Mouse (Mus musculus) neutrophil, adult 5-6 weeks (primary cell): ENCODE measurements around the gene Zdhhc1. TPM values are rescaled to one million over a fixed set of nuclear protein-coding genes. Genes with fewer than 3 reads are reported as not detected.

Source experiments
- ATAC-seq: fragments of 151-379, 151-347 bp; 2 replicates; pipeline ENCODE4 v1.8.0; 2017; ENCODE audit warnings: mild to moderate bottlenecking, moderate TSS enrichment; ENCODE audit not compliant: insufficient number of reproducible peaks, poor library complexity, low FRiP score, severe bottlenecking; ENCODE audit errors: extremely low read depth
- total RNA-seq: library from RNA; stranded (forward); fragments of 200-1000 nt; gene quantifications from 2 replicates; pipeline ENCODE4 v1.2.3, GENCODE M21; 2017

Gene Zdhhc1
- 0.47 and 0.86 TPM in 2 replicates for total RNA-seq

DNA sequence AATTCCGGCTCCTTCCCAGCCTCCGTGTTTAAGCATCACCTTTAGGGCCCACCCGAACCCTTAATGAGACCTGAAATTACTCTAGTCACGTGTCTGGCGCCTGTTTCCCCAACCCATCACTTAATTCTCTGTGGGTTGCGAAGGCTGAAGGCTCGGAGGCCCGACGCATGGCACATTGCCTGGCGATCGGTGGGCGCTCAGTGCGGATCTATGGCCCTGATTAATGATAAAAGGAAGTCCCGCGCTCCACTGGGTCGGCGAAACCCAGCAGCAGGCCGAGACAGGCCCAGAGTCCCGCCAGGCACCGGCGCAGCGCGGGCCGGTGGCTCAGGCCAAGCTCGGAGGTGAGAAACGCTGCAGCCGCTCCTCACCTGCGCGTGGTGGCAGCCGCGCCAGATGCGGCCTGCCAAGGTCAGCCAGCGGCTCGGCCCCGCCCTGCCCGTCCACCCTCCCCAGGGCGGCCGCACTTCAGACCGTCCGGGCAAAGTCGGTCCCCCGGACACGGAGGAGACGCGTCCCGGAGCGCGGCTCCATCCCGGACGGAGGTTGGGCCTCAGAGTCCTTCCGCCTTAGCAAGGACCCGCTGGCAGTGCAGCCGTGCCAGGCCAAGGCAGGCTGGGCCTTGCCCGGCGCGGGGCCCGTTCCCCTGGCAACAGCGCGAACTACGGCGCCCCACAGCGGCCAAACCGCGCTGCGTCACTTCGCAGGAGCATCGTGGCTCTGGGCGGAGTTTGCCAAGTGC lies at the start of gene Zdhhc1:
Zdhhc1 (minus strand) TSS at position 464 of the 742 bp plus-strand sequence.
- peak; percentile 54 for ATAC-seq

DNA sequence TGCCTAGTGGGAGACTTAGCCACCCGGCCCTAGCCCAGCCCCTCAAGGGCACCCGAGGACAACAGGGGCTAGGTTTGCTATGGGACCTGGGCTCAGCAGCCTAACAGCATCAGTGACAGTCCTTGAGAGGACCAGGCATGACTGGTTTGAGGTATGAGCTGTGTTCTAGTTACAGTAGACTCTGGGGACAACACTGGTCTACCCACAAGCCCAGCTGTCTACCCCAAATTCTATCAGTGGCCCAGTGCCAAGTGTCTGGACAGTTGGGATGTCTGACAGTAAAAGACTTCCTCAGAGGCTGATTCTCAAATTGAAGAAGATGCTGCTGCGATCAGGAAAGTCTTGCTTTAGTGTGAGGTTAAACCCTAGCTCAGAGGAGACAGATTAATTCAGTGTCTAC lies 48.5 kb upstream of the Zdhhc1 start:
- ATAC-seq, result no peak

DNA sequence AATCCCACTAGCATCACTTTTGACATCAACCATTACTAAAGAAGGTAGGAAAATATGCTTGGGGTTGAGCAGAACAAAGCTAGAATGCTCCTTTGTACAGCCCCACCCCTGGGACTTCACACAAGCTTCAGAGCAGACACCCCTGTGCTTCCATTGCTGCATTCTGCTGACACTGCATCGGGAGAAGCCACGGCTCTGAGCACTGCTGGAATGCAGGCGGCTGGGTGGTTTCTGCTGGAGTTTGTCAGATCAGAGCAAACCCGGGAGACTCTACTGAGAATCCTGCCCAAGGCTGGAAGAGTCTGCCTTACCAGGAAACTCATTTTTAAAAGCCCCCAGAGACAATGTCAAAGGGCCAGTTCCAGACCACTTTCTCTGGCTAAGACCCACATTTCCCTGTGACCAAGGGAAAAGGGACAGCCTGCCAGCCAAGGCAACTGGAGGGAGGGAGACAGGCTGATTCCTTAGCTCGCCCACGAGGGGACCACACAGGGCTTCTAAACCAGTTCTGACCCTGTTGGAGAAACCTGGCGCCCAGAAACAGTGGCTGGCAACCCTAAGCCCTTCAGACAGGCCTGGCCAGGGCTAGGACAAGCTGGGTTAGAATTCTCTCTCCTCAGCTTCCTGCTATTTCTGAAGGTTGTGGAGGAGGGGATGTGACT lies 48.0 kb upstream of the Zdhhc1 start:
- ATAC-seq, result no peak

DNA sequence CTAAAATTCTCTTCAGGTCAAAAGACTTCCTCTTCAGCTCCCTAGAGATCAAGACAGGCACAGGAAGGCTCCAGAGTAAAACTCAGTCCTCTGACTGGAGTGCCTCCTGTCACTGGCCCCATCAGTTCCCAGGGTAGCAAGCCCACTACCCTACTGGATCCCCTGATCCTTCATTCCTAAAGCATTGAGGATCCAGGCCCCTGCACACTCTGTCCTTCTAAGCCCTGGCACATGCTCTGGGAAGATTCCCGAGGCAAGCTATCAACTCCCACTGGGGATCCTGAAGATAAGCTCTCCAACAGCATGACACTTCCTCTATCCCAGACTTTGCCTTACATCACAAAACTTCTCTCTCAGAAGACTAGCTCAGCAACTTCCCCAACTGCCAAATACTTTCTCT lies 47.0 kb upstream of the Zdhhc1 start:
- no peak for ATAC-seq

DNA sequence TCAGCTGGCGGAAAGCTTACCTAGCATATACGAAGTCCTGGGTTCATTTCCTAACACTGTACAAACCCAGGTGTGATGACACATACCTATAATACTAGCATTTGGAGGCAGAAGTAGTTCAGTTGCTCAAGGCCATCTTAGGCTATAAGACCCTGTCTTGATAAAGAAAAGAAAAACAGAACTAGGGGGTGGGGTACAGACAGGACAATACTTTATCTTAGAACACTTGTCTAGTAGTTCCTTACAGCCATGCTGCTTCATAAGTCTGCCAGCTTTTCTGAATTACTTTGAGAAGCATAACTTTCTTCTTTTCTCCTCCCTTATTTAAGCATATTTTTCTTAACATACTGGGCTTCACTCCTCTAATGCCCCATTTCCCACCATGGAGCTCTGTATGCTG lies 46.1 kb upstream of the Zdhhc1 start:
- no peak for ATAC-seq

DNA sequence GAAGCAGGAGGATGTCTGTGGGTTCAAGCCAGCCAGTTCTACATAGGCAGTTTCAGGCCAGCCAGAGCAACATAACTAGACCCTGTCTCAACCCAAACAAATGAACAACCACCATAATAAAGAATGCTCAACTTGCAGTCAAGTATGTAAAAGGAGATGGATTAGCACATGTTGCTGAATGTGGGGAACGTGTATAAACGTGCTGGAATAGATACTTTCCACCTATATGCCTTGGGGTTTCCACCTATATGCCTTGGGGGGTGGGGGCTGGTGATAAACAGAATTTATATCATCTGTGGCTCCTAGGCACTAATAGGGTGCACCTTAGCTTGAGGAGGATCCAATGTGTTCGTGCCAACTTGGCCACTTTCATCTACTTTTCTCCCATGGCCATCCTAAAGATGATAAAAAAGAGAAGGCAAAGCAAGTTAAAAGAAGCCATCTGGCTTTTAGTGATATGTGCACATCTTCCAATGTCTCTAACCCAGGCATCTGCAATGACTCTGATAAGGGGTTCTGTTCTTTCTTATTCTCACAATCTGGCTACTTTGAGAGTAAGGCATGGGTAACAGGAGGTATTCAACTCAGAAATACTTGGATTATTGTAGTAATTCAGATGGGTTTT lies 45.4 kb upstream of the Zdhhc1 start:
- ATAC-seq, result no peak

DNA sequence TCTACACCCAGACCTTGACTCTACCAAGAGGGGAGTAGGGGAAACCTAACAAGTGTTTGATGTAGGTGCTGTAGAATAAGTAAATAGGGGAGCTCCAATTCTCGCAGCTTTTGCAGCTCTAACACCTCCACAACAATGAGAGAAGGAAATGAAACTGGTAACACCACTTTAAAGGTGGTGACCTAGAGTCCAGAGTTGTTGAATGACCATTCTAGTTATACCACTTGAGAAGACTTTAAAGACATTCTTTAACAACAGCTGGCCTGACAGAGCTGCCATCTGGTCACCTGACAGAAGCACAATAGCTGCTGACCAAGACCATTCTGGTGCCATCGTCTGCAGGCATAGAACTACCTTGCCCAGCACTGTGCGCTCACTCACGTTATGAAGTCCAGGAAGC lies 42.2 kb upstream of the Zdhhc1 start:
- ATAC-seq, result no peak

DNA sequence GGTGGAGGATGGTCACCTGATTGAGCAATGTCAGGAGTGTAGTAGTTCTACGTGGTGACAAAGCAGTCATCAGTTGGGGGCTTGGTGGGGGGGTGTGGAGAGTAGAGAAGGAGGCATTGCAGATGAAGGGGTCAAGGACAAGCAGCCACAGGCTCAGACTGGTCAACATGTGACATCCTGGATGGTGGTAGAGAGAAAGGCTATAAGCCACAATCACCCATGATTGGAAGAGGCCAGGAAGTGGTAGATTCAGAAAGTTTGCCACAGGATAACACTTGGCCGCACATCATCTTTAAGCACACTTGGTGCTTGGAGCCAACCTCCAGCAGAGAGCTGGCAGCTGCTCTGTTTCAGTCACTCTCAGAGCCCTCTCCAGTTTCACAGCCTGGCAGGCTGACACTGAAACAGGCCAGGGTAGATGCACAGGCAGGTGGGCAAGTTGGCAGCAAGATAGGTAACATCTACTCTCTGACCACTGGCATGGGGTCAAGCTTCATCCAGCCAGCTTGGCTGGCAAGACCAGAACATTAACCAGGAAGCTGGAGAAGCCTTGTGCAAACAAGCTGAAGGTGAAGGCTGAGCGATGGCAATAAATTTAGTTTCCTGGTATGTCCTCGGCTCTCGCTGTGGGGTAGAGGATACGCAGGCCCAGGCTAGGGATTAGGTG lies 40.4 kb upstream of the Zdhhc1 start:
- no peak for ATAC-seq

DNA sequence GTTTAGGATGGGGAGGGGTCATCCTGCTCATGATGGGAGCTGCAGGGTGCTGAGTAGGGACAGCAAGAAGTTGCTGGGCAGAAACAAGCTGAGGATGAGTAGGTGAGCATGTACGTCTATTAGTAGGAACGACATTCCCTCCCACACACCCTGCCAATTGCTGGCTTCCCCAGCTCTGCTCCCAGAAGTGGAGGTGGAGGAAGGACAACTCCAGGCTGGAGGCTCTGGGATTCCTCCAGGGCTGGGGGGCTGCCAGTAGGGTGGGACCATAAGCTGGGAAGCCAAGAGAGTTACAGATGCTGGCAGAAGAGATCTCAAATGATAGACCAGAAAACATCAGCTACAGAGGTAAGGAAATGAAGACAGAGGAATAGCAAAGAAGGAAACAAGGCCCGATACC lies 39.8 kb upstream of the Zdhhc1 start:
- ATAC-seq, result no peak

DNA sequence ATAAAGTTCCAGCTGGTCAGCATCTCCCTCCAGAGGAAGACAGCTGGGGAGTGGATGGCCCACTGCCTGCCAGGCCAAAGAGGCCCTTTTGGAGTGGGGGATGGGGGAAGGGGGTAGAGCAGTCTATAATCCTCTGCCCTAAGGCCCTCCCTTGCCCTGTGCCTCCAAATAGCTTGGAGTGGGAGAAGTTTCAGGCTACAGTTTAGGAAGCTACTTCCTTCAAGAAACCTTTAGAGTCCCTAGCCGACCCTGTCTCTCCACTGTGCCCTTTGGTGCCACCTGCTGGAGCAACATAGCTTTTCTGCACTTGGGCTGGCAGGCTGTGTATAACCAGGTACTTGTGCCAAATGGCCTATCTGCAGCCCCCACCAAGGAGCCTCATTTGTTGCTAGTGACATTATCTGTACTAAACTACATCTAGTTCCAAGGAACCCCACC lies 37.2 kb upstream of the Zdhhc1 start:
- no peak; the same call in 1 of the 2 replicates for ATAC-seq

DNA sequence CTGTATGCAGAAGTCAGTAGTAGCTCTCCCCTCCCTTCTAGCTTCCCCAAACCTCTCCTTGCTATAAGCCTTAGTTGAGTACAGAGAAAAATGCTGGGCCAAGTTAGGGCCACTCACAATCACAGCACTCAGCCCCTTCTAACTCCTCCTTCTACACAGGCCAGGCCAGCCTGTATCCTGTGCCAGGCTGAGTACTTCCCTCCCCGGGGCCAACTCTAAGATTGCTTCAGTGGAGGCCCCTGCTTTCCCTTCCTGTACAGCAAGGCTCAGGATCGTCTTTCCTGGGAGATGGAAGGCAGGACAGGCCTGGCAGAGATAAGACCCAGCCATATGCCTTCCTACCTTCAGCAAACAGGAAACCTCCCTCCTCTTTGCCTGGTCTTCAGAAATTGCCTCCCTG lies 36.7 kb upstream of the Zdhhc1 start:
- no peak for ATAC-seq

DNA sequence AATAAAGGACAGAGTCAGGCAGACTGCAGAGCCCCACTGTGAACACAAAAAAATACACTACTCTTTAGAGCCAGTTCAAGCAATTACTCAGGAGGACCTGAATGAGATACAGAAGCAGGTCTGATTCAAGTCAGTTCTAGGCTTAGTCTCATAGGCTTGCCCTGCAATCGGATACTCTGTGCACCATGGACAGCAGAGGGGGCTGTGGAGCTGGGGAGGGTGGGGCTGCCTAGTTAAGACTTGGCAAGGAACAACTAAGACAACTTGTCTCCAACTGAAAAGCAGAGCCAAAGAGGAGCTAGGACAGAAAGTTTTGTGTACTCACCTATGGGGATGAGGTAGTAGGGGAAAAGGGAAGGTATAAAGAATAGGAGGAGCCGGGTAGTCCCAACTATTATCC lies 35.1 kb upstream of the Zdhhc1 start:
- 0 out of 2 replicates have a peak, but pooled peaks have one; percentile 42 for ATAC-seq

DNA sequence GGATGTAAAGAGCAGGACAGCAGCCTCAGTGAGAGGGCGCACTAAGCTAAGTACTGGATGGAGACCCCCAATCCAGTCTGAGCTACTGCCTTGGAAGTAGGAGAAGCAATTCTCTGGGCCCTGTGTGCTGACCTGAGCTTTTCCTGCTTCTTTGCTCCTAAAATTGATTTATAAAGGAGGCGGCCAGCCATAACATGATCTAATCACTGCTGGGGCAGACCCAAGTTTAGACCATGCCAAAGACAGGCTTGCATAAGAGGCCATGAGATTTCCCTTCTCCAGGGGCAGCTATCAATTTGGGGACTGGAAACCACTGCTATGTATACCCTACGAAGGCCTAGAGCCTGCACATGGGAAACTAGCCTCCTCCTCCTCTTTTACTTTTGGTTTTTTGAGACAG lies 32.6 kb upstream of the Zdhhc1 start:
- no peak for ATAC-seq

DNA sequence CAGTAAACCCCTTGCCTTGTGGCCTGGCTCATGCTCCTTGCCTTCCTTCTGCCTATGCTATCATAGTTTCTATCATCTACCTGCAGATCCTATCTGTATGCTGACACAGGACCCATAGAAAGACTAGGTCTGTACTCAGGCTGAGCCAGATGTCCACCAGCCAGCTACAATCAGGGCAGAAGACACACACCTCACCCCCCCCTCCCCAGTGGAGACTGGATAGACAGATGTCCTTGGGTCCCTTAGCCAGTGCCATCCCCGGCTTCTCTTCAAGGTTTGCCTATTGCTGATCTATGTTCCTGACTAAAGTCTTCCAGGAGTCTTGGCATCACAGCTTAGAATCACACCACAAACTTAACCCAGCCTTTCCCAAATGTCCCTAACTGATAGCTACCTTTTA lies 31.5 kb upstream of the Zdhhc1 start:
- ATAC-seq, result no peak

DNA sequence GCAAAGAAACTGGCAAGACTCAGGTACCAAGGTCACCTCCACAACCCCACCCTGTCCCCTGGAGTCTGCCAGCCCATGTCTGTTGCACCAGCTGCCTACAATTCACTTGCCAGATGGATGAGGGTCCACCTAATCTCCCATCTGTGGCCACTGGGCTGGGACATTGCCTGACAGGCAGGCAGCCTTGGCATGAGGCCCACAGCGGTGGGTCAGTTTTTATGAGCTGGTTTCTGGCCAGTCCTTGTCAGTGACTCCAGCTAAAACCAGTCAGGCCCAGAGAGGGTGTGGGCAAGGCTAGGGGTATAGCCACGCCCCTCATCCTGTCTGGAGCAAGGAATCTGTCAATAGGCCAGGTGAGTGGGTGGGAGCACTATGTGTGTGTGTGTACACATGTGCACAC lies 30.4 kb upstream of the Zdhhc1 start:
- no peak for ATAC-seq

DNA sequence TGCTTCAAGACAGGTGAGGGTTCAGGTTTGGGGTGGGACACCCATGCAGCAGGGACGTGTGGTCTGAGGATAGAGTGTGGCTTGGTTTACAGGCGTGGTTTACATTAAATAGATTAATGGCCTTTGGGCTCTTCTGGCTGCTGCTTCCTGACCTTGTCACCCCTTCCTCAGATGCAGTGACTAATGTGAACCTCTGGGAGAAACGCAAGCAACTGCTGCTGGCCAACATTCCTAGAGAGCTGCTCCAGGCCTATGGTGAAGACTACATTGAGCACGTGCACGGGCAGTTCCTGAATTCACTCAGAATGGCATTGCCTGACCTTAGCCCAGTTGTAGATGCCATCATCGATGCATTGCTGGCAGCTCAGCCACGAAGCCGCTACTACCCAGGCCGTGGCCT lies 26.2 kb upstream of the Zdhhc1 start:
- ATAC-seq, result no peak

DNA sequence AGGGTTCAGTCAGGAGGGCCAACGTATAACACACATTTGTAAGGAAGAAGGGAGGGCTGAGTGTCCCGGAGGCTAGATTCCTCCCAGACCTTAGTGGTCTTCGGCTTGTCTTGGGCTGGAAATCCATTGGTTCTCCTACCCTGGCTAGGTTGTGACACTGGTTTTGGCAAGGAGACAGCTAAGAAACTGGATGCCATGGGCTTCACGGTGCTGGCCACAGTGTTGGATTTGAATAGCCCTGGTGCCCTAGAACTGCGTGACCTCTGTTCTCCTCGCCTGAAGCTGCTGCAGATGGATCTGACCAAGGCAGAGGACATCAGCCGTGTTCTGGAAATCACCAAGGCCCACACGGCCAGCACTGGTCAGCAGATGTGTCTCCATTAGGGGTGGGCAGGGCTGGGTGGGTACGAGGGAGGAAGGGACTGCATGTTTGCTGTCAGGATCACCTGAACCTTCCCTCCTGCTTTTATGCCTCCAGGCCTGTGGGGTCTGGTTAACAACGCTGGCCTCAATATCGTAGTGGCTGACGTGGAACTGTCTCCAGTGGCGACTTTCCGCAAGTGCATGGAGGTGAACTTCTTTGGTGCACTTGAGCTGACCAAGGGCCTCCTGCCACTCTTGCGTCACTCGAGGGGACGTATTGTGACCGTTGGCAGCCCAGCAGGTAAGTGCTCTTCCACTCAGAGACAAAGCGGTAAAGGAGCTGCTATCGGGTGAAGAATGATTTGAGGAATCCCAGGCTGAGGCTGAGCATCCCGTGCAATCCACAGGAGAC lies 25.5 kb upstream of the Zdhhc1 start:
- ATAC-seq, result no peak

DNA sequence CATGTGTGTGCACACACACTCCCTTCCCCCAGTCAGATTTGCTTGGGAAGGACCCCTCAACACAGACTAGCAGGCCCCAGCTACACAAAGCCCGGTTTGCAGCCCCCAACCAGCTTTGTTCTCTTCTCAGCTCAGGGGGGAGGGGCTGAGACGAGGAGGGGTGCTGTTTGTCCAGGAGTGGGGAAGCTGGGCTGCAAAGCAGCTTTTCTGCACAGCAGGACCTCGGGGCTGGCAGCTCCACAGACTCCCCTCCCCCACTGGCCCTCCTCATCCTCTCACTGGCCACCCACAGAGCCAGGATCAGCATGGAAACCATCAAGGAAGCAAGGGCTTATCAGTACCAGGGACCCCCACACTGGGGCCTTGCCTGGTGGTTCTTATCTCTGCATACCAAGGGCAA lies 24.4 kb upstream of the Zdhhc1 start:
- ATAC-seq, result no peak

DNA sequence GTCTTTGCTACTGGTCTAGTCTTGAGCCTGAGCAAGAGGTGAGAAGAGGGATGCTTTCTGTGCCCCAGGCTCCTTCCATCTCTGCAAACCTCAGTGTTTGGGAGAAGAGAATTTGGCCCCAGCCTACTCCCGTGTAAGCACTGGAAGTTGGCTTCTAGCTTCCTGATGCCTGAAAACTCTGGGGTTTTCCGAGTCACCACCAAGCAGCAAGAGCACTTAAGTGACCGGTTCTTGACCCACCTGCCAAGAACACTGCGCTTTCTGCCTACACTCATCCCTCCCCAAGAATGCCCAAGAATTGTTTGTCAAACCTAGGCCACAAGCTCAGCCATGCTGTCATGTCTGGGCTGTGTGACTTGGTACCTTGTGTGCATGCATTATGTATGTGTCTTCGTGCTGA lies 23.8 kb upstream of the Zdhhc1 start:
- ATAC-seq, result no peak
